Mouse (Mus musculus): ENCODE data around the gene Zfp36l1. TPM values are rescaled to one million over a fixed set of nuclear protein-coding genes. Genes with fewer than 3 reads are reported as not detected.
A peak's percentile ranks its signal among the peaks of the same experiment; 100 is the strongest.

Zfp36l1 gene
- polyA plus RNA-seq, 1 experiment, result not detected

DNA sequence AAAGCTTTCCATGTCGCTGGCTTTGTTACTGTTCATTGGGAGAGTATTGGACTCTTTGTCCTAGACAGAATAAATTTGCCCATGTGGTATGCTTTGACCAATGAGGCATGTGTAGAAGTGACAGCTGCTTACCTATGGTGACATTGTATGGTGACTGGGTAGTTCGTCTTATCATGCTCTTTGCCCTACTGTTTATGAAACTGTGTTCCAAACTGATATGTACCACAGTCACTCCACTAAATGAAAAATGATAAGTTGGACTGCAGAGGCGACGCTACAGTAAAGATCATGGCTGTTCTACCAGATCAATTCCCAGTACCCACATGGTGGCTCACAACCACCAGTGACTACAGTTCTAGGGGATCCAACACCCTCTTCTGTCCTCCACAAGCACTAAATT is 24.7 kb downstream of the Zfp36l1 start:
- no peaks in the 10 kb centered on the region for H3K4me1 ChIP-seq (ENCODE audit: control insufficient read depth, insufficient read depth, low read length)
- 95% methylated on average over 4 of the region's 4 CpGs for WGBS
- TF ChIP-seq POLR2A (IDR thresholded peaks at IDR 0.05; ENCODE audit: insufficient read depth, low read depth, low read length) (no peak), CTCF (IDR thresholded peaks at IDR 0.05; ENCODE audit: insufficient read depth, low read depth, low read length) (no peak)
- no peak overlapping the region for H3K4me3 ChIP-seq (ENCODE audit: insufficient read depth, low read depth, low read length)
- H3K27ac ChIP-seq (ENCODE audit: insufficient read depth, low read depth, low read length), result no peak overlapping the region

DNA sequence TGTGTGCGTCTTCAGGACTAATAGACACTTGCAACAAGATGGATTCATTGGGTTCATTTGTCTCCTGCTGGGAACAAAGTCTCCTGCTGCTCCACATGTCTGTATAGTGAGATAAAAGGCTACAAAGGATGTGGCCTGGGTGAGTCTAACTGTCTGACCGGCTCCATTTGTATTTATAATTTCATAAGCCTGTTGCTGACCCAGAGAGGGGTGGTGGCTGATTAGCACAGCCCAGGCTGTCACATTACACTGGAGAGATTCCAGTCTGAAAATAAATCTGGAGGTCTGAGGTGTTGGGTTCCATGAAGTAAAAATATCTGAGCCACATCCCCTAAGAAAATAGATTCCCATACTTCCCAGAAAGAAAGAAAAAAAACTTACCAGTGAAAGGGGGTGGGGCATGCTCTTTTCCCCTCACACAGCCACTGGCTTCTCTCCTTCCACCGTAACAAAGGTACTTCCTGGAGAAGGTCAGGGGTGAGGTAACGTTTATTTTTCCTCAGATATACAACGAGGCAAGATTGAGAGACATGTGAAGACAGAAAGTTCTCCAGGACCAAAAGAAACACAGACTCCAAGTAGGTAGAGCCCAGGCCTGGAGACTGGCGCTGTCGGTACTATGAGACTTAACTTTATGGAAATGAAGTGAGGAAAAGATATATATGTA is 28.2 kb downstream of the Zfp36l1 start:
- Histone ChIP-seq H3K4me3 (ENCODE audit: insufficient read depth, low read depth, low read length) (no peak overlapping the region), H3K4me1 (ENCODE audit: control insufficient read depth, insufficient read depth, low read length) (no peaks in the 10 kb centered on the region), H3K27ac (ENCODE audit: insufficient read depth, low read depth, low read length) (0 out of 2 replicates have a peak overlapping the region, but pooled peaks have one; percentile 3)
- WGBS, result 76% methylated on average over 7 of the region's 7 CpGs
- TF ChIP-seq POLR2A (IDR thresholded peaks at IDR 0.05; ENCODE audit: insufficient read depth, low read depth, low read length) (no peak), CTCF (IDR thresholded peaks at IDR 0.05; ENCODE audit: insufficient read depth, low read depth, low read length) (no peak)

DNA sequence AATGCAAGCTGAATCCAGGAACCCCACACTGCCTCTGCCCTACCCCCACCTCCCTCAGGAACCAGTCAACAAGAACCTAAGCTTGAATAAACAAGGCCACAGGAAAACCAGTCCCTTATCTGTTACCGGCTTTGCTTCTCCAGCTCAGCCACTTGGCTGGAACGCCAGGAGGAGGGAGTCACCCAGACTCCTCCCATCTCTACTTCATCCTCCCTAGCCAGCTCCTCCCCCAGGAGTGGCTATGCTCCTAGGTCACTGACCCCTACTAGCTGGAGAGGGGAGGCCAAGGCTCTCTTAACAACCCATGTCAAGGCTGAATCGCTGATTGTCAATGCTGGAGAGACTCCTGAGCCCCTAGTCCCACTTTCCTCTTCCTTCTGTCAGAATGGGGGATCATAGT is 28.9 kb downstream of the Zfp36l1 start:
- Histone ChIP-seq H3K4me1 (ENCODE audit: control insufficient read depth, insufficient read depth, low read length) (no peaks in the 10 kb centered on the region), H3K27ac (ENCODE audit: insufficient read depth, low read depth, low read length) (0 out of 2 replicates have a peak overlapping the region, but pooled peaks have one; percentile 3), H3K4me3 (ENCODE audit: insufficient read depth, low read depth, low read length) (no peak overlapping the region)
- TF ChIP-seq CTCF (IDR thresholded peaks at IDR 0.05; ENCODE audit: insufficient read depth, low read depth, low read length) (no peak), POLR2A (IDR thresholded peaks at IDR 0.05; ENCODE audit: insufficient read depth, low read depth, low read length) (no peak)
- 45% methylated on average over 3 of the region's 3 CpGs for WGBS

DNA sequence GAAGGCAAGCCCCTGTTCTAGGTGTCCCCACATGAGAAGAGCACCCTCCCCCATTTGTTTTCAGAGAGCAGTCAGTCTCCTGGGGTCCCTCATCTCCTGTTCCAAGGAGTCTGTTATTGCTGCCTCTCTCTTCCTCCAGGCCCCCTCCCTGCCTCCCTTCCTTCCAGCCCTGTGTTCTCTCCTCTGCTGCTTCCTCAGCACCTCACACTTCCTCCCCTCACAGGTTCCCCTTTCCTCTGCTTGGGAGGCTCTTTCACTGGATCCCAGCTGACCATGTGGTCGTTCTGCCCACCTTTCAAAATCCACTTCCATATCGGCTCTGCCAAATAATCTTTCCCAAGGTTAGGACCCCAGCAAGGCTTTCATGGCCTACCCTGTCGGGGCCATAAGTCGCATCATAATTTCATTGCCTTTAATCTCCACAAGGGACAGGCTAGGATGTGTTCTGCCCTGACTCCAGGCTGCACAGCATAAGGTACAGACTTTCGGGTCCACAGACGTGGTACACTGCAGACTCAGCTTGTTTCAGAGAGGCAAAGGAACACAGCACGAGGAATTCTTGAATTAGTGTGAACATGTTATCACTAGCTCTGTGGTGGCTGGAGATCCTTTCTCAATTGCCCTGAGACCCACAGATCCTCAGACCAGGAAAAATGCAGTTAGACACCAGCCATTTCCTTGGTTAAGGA is 29.5 kb downstream of the Zfp36l1 start:
- Histone ChIP-seq H3K27ac (ENCODE audit: insufficient read depth, low read depth, low read length) (no peak overlapping the region), H3K4me1 (ENCODE audit: control insufficient read depth, insufficient read depth, low read length) (no peaks in the 10 kb centered on the region), H3K4me3 (ENCODE audit: insufficient read depth, low read depth, low read length) (no peak overlapping the region)
- WGBS, result 85% methylated on average over 7 of the region's 7 CpGs
- TF ChIP-seq POLR2A (IDR thresholded peaks at IDR 0.05; ENCODE audit: insufficient read depth, low read depth, low read length), result no peak
- no peak for TF ChIP-seq CTCF (IDR thresholded peaks at IDR 0.05; ENCODE audit: insufficient read depth, low read depth, low read length)

DNA sequence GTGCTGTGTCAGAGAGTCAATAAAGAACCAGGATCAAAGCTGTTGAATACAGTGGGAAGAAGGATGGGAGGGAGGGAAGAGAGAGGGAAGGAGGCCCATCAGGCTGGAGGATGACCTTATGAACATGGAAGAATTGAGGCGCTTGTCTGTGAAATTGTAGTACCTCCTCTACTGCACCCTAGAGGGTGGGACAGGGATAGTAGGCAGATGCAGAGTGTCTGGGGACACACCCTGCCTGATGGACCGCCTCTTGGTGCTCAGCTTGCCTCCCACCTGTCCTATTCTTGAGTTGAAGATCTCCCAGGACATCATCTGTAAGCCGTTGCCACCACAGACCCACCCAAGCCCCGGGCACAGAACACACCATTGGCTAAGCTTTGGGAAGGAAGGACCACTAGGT is 30.1 kb downstream of the Zfp36l1 start:
- Histone ChIP-seq H3K4me1 (ENCODE audit: control insufficient read depth, insufficient read depth, low read length) (no peaks in the 10 kb centered on the region), H3K4me3 (ENCODE audit: insufficient read depth, low read depth, low read length) (no peak overlapping the region), H3K27ac (ENCODE audit: insufficient read depth, low read depth, low read length) (no peak overlapping the region)
- 94% methylated on average over 4 of the region's 4 CpGs for WGBS
- TF ChIP-seq CTCF (IDR thresholded peaks at IDR 0.05; ENCODE audit: insufficient read depth, low read depth, low read length), result no peak
- TF ChIP-seq POLR2A (IDR thresholded peaks at IDR 0.05; ENCODE audit: insufficient read depth, low read depth, low read length), result no peak

DNA sequence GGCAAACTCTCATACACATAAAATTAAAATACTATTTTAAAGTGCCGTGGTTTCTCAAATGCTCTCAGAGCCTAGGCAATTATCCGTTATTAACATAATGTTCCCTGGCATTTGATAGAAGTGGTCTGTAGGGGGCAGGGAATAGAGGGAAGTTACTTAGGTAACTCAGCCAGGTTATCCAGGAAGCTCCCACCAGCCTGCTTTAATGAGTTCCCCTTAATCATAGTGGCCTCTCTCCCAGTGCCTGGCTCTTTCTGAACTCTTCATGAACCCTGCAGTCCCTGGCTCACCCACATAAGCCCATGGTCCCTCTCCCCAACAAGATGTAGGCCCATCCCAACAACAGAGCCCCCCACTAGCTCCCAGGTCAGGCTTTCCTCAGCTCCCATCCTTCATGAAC is 31.4 kb downstream of the Zfp36l1 start:
- no peak for TF ChIP-seq CTCF (IDR thresholded peaks at IDR 0.05; ENCODE audit: insufficient read depth, low read depth, low read length)
- TF ChIP-seq POLR2A (IDR thresholded peaks at IDR 0.05; ENCODE audit: insufficient read depth, low read depth, low read length), result no peak

DNA sequence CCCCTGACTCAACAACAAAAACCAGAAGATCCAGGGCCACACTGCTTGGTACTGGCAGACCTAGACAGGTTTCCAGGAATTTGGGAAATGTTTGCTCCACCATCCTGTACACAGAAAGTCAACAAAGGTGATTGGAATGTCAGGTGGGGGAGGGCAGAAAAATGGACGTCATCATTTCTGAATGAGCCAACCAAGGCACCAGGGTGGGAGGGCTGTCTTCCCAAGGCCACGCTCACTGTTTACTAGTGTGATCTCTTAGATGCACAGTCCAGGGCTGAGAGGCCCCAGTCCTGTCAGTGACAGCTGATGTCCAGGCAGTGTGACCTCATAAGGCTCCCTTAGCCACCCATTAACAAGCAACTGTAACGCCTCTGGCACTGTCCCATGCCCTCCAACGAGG is 32.9 kb downstream of the Zfp36l1 start:
- H3K27ac ChIP-seq (ENCODE audit: insufficient read depth, low read depth, low read length), result no peak overlapping the region
- WGBS, result 88% methylated on average over 4 of the region's 4 CpGs
- H3K4me3 ChIP-seq (ENCODE audit: insufficient read depth, low read depth, low read length), result no peak overlapping the region
- TF ChIP-seq POLR2A (IDR thresholded peaks at IDR 0.05; ENCODE audit: insufficient read depth, low read depth, low read length) (no peak), CTCF (IDR thresholded peaks at IDR 0.05; ENCODE audit: insufficient read depth, low read depth, low read length) (no peak)
- no peaks in the 10 kb centered on the region for H3K4me1 ChIP-seq (ENCODE audit: control insufficient read depth, insufficient read depth, low read length)

More for the DNA sequence above, 31.4 kb downstream of the Zfp36l1 start:
- H3K4me3 ChIP-seq (ENCODE audit: insufficient read depth, low read depth, low read length), result no peak overlapping the region
- no peaks in the 10 kb centered on the region for H3K4me1 ChIP-seq (ENCODE audit: control insufficient read depth, insufficient read depth, low read length)
- WGBS, result 83% methylated on average over 2 of the region's 2 CpGs
- H3K27ac ChIP-seq (ENCODE audit: insufficient read depth, low read depth, low read length), result no peak overlapping the region

DNA sequence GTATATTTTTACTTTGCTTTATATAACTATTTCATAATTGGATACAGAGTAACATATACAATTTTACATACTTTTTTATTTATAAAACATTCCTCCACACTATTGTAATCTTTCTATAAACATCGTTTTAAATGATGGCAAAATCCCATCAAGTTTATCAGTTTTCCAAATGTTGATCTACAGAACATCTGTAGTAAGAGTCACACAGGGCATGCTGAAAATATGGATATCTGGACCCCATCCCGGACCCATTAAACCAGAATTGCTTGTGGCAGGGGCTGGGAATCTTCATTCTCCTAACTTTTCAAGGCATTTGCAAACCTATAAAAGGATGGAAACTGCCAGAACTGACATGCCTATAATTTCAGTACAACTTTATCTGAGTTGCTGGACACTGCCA is 38.5 kb downstream of the Zfp36l1 start:
- WGBS, result 91% methylated on average over 2 of the region's 2 CpGs
- Histone ChIP-seq H3K4me3 (ENCODE audit: insufficient read depth, low read depth, low read length) (no peak overlapping the region), H3K4me1 (ENCODE audit: control insufficient read depth, insufficient read depth, low read length) (no peaks in the 10 kb centered on the region), H3K27ac (ENCODE audit: insufficient read depth, low read depth, low read length) (no peak overlapping the region)
- no peak for TF ChIP-seq CTCF (IDR thresholded peaks at IDR 0.05; ENCODE audit: insufficient read depth, low read depth, low read length)

DNA sequence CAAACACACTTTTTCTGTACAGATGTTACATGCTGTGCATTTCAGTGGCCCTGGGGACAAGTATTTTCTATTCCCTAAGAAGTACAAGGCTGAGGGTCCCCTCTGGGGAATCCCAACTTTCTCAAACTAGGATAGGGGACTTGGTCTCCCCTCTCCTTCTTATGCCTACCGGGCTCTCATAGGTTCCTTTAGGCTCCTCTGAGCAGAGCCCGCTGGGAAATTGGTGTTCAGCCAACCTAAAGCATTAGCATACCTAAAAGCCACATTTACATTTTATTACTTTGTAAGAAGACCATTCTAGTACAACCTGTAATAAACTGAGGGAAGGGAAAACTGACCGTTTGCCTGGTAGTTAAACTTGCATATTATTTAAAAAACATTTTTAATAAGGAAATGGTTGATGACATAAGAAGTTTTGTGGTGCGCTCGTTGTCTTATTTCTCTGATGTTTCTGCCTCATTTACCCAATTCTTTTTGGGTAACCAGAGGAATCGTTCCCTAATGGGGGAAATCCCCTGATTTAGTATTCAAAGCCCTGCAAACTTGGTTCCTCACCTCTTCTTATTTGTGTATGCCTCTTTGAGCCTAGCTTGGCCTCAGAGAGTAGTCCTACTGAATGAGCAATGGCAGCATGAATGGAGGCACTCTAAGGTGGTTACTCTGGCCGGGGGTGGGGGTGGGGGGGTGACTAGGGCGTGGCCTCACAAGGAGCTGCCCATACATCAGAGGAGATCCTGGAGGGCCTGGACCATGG is 42.1 kb downstream of the Zfp36l1 start:
- 0 out of 2 replicates have a peak, but pooled peaks cover 2% of the 10 kb centered on the region for H3K4me1 ChIP-seq (ENCODE audit: control insufficient read depth, insufficient read depth, low read length)
- 48% methylated on average over 8 of the region's 8 CpGs for WGBS

More for the DNA sequence above, 42.1 kb downstream of the Zfp36l1 start:
- H3K27ac ChIP-seq (ENCODE audit: insufficient read depth, low read depth, low read length), result no peak overlapping the region
- TF ChIP-seq CTCF (IDR thresholded peaks at IDR 0.05; ENCODE audit: insufficient read depth, low read depth, low read length) (no peak), POLR2A (IDR thresholded peaks at IDR 0.05; ENCODE audit: insufficient read depth, low read depth, low read length) (no peak)
- H3K4me3 ChIP-seq (ENCODE audit: insufficient read depth, low read depth, low read length), result no peak overlapping the region
